Mouse (Mus musculus) neural tube, embryonic 11.5 days (tissue): ENCODE results near the gene Tead4. TPM values are rescaled to one million over a fixed set of nuclear protein-coding genes. Genes with fewer than 3 reads are reported as not detected.
A peak's percentile ranks its signal among the peaks of the same experiment; 100 is the strongest.
"Not testable (repeated sequence)": the region's sequence is repeated elsewhere in the genome, so short reads cannot be mapped to it uniquely, and the experiment has no call there.

Experiments used
- ATAC-seq: fragments of 200-750 bp; cut with Nextera tagmentation; 2 replicates; pipeline ENCODE4 v1.8.0; 2017; ENCODE audit warnings: moderate number of reproducible peaks, mild to moderate bottlenecking, moderate TSS enrichment, moderate library complexity; ENCODE audit not compliant: insufficient read depth, low FRiP score, low TSS enrichment
- DNase-seq: peaks from one replicate; pipeline ENCODE4 v3.0.0-alpha.2; 2015; ENCODE audit warnings: low spot score
- H3K27ac ChIP-seq: fragments of 300-500 bp; sonication (generic); 2 replicates; pipeline ENCODE4 v1.5.1; 2014; ENCODE audit warnings: low read depth, mild to moderate bottlenecking, low read length
- H3K27me3 ChIP-seq: fragments of 300-500 bp; sonication (generic); 2 replicates; pipeline ENCODE4 v1.6.1; 2014; ENCODE audit warnings: mild to moderate bottlenecking, low read length, mixed read lengths; ENCODE audit not compliant: control insufficient read depth, insufficient read depth
- H3K36me3 ChIP-seq: fragments of 300-500 bp; sonication (generic); 2 replicates; pipeline ENCODE4 v1.6.1; 2014; ENCODE audit warnings: mild to moderate bottlenecking, low read length, moderate library complexity, mixed read lengths; ENCODE audit not compliant: control insufficient read depth, insufficient read depth
- H3K4me1 ChIP-seq: fragments of 300-500 bp; sonication (generic); 2 replicates; pipeline ENCODE4 v1.6.1; 2014; ENCODE audit warnings: low read length, mixed read lengths; ENCODE audit not compliant: control insufficient read depth, insufficient read depth
- H3K4me2 ChIP-seq: fragments of 300-500 bp; sonication (generic); 2 replicates; pipeline ENCODE4 v1.6.1; 2014; ENCODE audit warnings: low read depth, mild to moderate bottlenecking, moderate library complexity
- H3K4me3 ChIP-seq: fragments of 300-500 bp; sonication (generic); 2 replicates; pipeline ENCODE4 v1.5.1; 2014; ENCODE audit warnings: low read depth, low read length
- H3K9ac ChIP-seq: fragments of 300-500 bp; sonication (generic); 2 replicates; pipeline ENCODE4 v1.6.1; 2014; ENCODE audit warnings: mild to moderate bottlenecking, low read length
- H3K9me3 ChIP-seq: fragments of 300-500 bp; sonication (generic); 2 replicates; pipeline ENCODE4 v1.6.1; 2016; ENCODE audit warnings: low read length; ENCODE audit not compliant: control insufficient read depth
- WGBS: fragments of 180-500 bp; shearing (Covaris S2); extraction: QIAGEN DNeasy Blood & Tissue Kit; methylation state at CpG from one replicate; pipeline ENCODE4 v1.1.7; 2014; 5-methylcytosine and 5-hydroxymethylcytosine counted together
- polyA plus RNA-seq: library from polyadenylated mRNA; unstranded; fragments of >200 nt; fragmentation: Nextera tagmentation; extraction: Ambion mirVana; gene quantifications from 2 replicates; pipeline ENCODE4 v1.2.1, GENCODE M21; 2014

The Tead4 gene
- polyA plus RNA-seq, 1 experiment from 2014 or later = 1.9 TPM

- ATAC-seq, H3K36me3 ChIP-seq, H3K4me1 ChIP-seq, H3K27ac ChIP-seq, H3K27me3 ChIP-seq, H3K4me3 ChIP-seq, H3K9ac ChIP-seq, DNase-seq, H3K9me3 ChIP-seq, H3K4me2 ChIP-seq: not testable (repeated sequence)
- 89% methylated on average over 4 of the region's 4 CpGs for WGBS
Observed at GRCm38 (mm10) chr6:128215004-128215403, 85.6 kb downstream of the Tead4 start.

GRCm38 (mm10) chr6:128209199-128209598 lies 91.4 kb downstream of the Tead4 start:
- H3K4me3 ChIP-seq, H3K4me1 ChIP-seq, H3K27me3 ChIP-seq, DNase-seq, H3K4me2 ChIP-seq, H3K36me3 ChIP-seq, ATAC-seq, H3K9me3 ChIP-seq, H3K27ac ChIP-seq, H3K9ac ChIP-seq: not testable (repeated sequence)
- WGBS = 85% methylated on average over 1 of the region's 1 CpGs

GRCm38 (mm10) chr6:128208491-128209170 lies 92.0 kb downstream of the Tead4 start:
- DNase-seq = no peak
- Histone ChIP-seq H3K27me3 (no peaks in the 10 kb centered on the region), H3K9ac (no peak overlapping the region), H3K27ac (no peak overlapping the region), H3K4me1 (no peaks in the 10 kb centered on the region), H3K36me3 (no peaks in the 10 kb centered on the region), H3K9me3 (no peaks in the 10 kb centered on the region), H3K4me3 (no peak overlapping the region), H3K4me2 (no peak overlapping the region)
- ATAC-seq = no peak
- 89% methylated on average over 8 of the region's 8 CpGs for WGBS

GRCm38 (mm10) chr6:128203557-128203956 lies 97.1 kb downstream of the Tead4 start:
- peaks cover 3% of the 10 kb centered on the region; the same call in 1 of the 2 replicates for H3K4me1 ChIP-seq
- no peak overlapping the region for H3K9ac ChIP-seq
- DNase-seq = no peak
- no peak overlapping the region for H3K4me3 ChIP-seq
- WGBS = 71% methylated on average over 1 of the region's 1 CpGs
- H3K4me2 ChIP-seq = no peak overlapping the region
- no peaks in the 10 kb centered on the region for H3K9me3 ChIP-seq
- H3K27ac ChIP-seq = no peak overlapping the region
- no peak for ATAC-seq
- no peaks in the 10 kb centered on the region for H3K27me3 ChIP-seq
- H3K36me3 ChIP-seq = no peaks in the 10 kb centered on the region

DNA sequence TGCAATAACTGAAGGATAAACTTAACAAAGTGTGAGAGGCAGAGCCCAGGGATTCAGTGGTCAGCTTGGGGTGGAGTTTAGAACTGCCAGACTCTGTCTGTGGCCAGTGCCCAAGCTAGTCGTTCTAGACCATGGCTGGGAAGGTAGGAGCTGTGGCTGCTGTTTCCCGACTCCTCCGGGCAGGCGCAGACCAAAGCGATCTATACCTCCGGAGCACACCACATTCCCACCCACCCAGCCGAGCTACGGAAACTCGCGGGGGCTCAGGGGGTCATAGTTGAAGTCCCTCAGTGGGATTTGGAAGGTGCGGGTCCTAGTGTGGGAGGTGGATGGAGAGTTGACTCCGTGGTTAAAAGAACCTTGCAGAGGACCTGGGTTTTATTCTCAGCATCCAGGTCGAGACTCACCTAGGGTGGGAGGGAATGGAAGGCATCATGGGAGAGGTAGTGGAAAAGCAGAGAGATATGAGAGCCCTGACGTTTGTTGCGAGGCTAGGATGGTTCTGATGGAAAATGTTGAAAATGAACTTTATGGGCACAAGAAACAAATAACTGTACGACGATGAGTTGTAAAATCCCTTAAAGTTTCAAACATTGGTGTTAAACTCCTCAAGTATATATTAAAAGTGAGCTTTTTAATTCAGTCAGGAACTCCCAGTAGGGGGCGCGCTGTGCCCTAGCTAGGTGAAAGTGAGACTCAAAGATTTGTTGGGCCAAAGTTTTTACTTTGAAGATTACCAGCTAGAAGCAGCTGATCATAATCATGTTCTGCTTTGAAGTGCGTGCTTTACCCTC lies 99.6 kb downstream of the Tead4 start:
- H3K36me3 ChIP-seq = no peaks in the 10 kb centered on the region
- no peaks in the 10 kb centered on the region for H3K9me3 ChIP-seq
- no peak overlapping the region for H3K27ac ChIP-seq
- peak overlapping the region; percentile 50 for H3K4me3 ChIP-seq
- 1% methylated on average over 20 of the region's 20 CpGs for WGBS
- peak overlapping the region; percentile 92 for H3K4me2 ChIP-seq
- ATAC-seq (no peak), DNase-seq (peak; percentile 66)
- peaks cover 3% of the 10 kb centered on the region; the same call in 1 of the 2 replicates for H3K4me1 ChIP-seq
- no peaks in the 10 kb centered on the region for H3K27me3 ChIP-seq
- peak overlapping the region; percentile 35; the same call in 1 of the 2 replicates for H3K9ac ChIP-seq

DNA sequence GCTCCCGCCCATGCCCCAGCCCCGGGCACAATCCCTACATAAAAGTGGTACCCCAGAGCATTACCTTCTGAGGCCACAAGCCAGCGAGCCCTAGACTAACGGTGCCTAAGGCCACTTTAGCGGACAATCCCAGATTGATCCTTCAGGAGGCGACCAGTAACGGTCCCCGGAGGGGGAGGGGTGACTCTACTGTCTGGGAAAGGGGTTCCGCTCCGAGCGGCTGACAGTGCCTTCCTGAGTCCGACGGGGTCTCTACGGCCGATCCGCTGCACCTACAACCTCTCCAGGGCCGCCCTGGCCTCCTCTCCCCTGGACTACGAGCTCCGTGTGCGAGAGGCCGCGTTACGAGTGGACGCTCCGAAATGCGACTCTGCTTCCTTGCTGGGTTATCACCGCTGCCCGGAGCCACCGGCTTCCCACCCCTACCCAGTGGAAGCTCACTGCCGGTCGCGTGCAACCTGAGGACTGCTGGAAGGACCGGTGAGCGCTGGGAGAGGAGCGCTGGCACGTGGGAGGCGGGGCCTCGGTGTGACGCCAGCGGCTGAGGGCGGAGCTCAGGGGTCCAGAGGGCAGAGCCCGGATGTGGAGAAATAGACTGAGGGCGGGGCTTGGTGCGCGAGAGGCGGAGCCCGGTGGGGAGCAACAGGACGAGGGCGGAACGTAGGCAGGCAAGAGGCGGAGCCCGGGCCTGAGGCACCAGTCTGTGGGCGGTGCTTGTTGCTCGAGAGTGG lies 100.3 kb downstream of the Tead4 start:
- H3K27ac ChIP-seq = no peak overlapping the region

DNA sequence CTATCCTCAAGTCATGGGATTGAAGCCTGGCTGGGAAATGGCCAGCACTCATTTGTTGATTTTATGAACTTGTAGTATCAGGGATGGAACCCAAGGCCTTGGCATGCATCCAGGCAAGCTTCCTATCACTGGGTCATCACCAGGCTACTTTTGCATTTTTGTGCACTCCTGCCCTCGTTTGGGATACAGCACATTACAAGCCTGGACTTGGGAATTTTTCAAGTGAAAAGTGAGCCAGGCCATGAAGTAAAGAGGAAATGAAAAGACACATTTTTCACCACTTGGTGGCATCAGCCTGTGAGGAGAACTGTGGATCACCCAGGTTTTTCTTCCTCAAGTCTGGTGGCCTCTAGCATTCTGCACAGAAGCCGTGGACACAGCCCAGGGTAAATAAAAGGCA lies 117.1 kb downstream of the Tead4 start:
- H3K4me2 ChIP-seq = no peak overlapping the region
- DNase-seq (no peak), ATAC-seq (no peak)
- 64% methylated on average over 2 of the region's 2 CpGs for WGBS
- no peaks in the 10 kb centered on the region for H3K9me3 ChIP-seq
- H3K36me3 ChIP-seq = no peaks in the 10 kb centered on the region
- no peak overlapping the region for H3K9ac ChIP-seq
- no peak overlapping the region for H3K27ac ChIP-seq
- no peaks in the 10 kb centered on the region for H3K4me1 ChIP-seq
- H3K27me3 ChIP-seq = no peaks in the 10 kb centered on the region
- H3K4me3 ChIP-seq = no peak overlapping the region

More for the DNA sequence above, 100.3 kb downstream of the Tead4 start:
- no peaks in the 10 kb centered on the region for H3K36me3 ChIP-seq
- no peaks in the 10 kb centered on the region for H3K27me3 ChIP-seq
- WGBS = under 1% methylated on average over 54 of the region's 54 CpGs
- ATAC-seq (peak; percentile 97), DNase-seq (peak; percentile 99)
- H3K9me3 ChIP-seq = no peaks in the 10 kb centered on the region
- H3K9ac ChIP-seq = peak overlapping the region; percentile 68
- peak overlapping the region; percentile 50 for H3K4me3 ChIP-seq
- H3K4me1 ChIP-seq = peaks cover 3% of the 10 kb centered on the region; the same call in 1 of the 2 replicates
- peak overlapping the region; percentile 92 for H3K4me2 ChIP-seq

DNA sequence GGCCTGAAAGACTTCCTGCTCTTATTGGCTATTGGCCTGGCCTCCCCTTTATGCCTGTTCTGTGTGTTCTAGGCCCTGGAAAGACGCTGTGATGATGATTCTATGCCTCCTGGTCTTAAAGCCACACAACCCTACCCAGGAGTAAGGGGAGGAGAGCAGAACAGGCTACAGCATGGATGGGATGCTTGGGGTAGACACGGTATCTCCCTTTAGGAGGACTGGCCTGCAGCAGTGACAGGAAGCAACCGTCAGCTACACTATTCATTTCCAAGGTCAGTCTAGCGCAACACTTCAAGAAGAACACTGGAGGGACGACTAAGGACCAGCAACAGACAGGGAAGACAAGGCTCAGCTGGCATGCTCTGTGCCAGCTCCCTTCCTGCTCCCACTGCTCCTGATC lies 119.4 kb downstream of the Tead4 start:
- no peak overlapping the region for H3K4me3 ChIP-seq
- 71% methylated on average over 5 of the region's 5 CpGs for WGBS
- H3K27ac ChIP-seq = no peak overlapping the region
- no peak overlapping the region for H3K4me2 ChIP-seq
- H3K27me3 ChIP-seq = no peaks in the 10 kb centered on the region
- H3K9ac ChIP-seq = no peak overlapping the region
- no peaks in the 10 kb centered on the region for H3K9me3 ChIP-seq
- no peaks in the 10 kb centered on the region for H3K36me3 ChIP-seq
- DNase-seq = no peak
- no peaks in the 10 kb centered on the region for H3K4me1 ChIP-seq
- ATAC-seq = no peak
